Mouse (Mus musculus) CD8-positive naive resting alpha-beta T cell, adult 57 days (primary cell): ENCODE measurements around the gene Olfr782. TPM values are rescaled to one million over a fixed set of nuclear protein-coding genes. Genes with fewer than 3 reads are reported as not detected.

Experiments used
- total RNA-seq: library from RNA; stranded (reverse); gene quantifications from one replicate; pipeline ENCODE4 v1.2.4, GENCODE M21; 2023

Gene Olfr782
- total RNA-seq = not detected

DNA sequence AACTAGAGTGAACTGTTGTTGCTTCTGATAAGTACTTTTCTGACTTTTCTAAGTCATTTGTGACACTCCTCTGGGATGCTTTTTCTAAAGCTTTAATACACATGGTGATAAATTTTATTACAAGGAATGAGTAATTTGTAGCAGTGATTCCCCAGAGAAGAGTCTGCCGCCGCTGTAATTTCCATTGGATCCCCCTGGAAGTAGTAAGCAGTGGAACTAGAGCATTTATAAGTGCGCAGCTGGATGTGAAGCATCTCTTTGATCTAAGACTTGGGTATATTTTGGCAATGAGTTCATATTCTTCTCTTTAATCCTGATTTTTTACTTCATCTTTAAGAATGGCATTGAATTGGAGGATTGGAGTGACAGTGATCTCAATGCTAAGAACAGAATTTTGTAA is at the start of gene Olfr782:
Gene Olfr782, plus strand, starts transcription at position 301 of the 400 bp plus-strand sequence.

GRCm38 (mm10) chr10:129317817-129318216 is 30.8 kb upstream of the Olfr782 start, which contains the start of gene Olfr780:
Gene Olfr780, plus strand, starts transcription at chr10:129318117.

DNA sequence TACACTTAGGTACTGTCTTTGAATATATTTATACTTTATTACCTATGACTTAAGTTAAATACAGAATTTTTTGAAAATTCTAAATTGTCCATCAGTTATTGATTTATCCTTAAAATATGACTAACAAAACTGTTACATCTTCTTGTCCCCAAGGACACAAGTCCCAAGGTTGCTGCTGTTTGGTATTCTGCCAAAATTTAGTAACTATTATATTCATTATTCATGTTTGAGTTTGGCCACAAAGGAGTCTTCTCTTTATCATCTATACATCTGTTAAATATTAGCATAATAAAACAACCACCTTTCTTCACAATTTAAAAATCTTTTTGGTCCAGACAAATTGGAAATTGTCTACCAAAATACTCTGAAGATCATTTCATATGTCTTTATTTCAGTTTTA is 20.1 kb upstream of the Olfr782 start, which contains the start of gene Olfr781:
Gene Olfr781, plus strand, starts transcription at position 301 of the 400 bp plus-strand sequence.

GRCm38 (mm10) chr10:129383783-129384182 is 35.1 kb downstream of the Olfr782 start, which contains the start of gene Olfr784:
Gene Olfr784, plus strand, starts transcription at chr10:129384083.

Other genes with a start within 250 kb of the Olfr782 start
- not detected for gene Olfr768, start 249.5 kb upstream of the Olfr782 start, total RNA-seq
- gene Olfr769, start 231.0 kb upstream of the Olfr782 start, total RNA-seq = not detected
- gene Olfr770, start 209.9 kb upstream of the Olfr782 start, total RNA-seq = not detected
- gene Olfr771, start 184.1 kb upstream of the Olfr782 start, total RNA-seq = not detected
- gene Olfr772, start 170.9 kb upstream of the Olfr782 start, total RNA-seq = not detected
- not detected for gene Olfr773, start 161.4 kb upstream of the Olfr782 start, total RNA-seq
- not detected for gene Olfr774, start 112.6 kb upstream of the Olfr782 start, total RNA-seq
- gene Olfr775, start 100.4 kb upstream of the Olfr782 start, total RNA-seq = not detected
- gene Olfr776, start 89.7 kb upstream of the Olfr782 start, total RNA-seq = not detected
- not detected for gene Olfr777, start 77.4 kb upstream of the Olfr782 start, total RNA-seq
- not detected for gene Olfr780, start 30.7 kb upstream of the Olfr782 start, total RNA-seq
- gene Olfr781, start 20.0 kb upstream of the Olfr782 start, total RNA-seq = not detected
- not detected for gene Olfr784, start 35.2 kb downstream of the Olfr782 start, total RNA-seq
- gene Olfr785, start 56.6 kb downstream of the Olfr782 start, total RNA-seq = not detected
- gene Olfr786, start 78.5 kb downstream of the Olfr782 start, total RNA-seq = not detected
- gene Olfr787, start 113.0 kb downstream of the Olfr782 start, total RNA-seq = not detected
- not detected for gene Olfr788, start 122.1 kb downstream of the Olfr782 start, total RNA-seq
- not detected for gene Olfr789, start 135.9 kb downstream of the Olfr782 start, total RNA-seq
- gene Olfr790, start 149.6 kb downstream of the Olfr782 start, total RNA-seq = not detected
- not detected for gene Olfr791, start 172.9 kb downstream of the Olfr782 start, total RNA-seq
- gene Olfr792, start 190.3 kb downstream of the Olfr782 start, total RNA-seq = not detected
- not detected for gene Olfr794, start 218.8 kb downstream of the Olfr782 start, total RNA-seq